Mouse (Mus musculus) Patski (cell line): ENCODE results near the gene Dip2b. TPM values are rescaled to one million over a fixed set of nuclear protein-coding genes. Genes with fewer than 3 reads are reported as not detected.

ENCODE experiments used
- ATAC-seq: fragments of 100-300 bp; one replicate; pipeline ENCODE4 v1.8.0; 2021
- CTCF ChIA-PET: fragments of 350-600 bp; sonication (Branson Sonifier 250); formaldehyde crosslinking; loops from one replicate; lab custom pipeline; 2022; ENCODE audit warnings: inconsistent platforms; lab: Charles Lee
- POLR2A ChIA-PET: fragments of 350-600 bp; sonication (Branson Sonifier 250); formaldehyde crosslinking; loops from one replicate; lab custom pipeline; 2022; ENCODE audit warnings: antibody characterized with exemption, inconsistent platforms; lab: Charles Lee
- DNase-seq: peaks from one replicate; pipeline ENCODE4 v3.0.0-alpha.2; 2011; ENCODE audit warnings: low read depth, low spot score
- H3K27me3 ChIP-seq: fragments of 371-371 bp; one replicate; pipeline ENCODE4 v1.5.1; 2021
- CTCF ChIP-seq: fragments of 100-300 bp; IDR thresholded peaks from one replicate; pipeline ENCODE4 v1.5.1; 2021
- in situ Hi-C: fragments of 300-500 bp; cut with MboI; formaldehyde crosslinking; loops from 3 replicates; pipeline ENCODE4 v1.11.1; 2018; ENCODE audit warnings: low pct_unique_long_range_greater_than_20kb, mixed read lengths
- polyA plus RNA-seq: library from polyadenylated mRNA; unstranded; gene quantifications from one replicate; pipeline ENCODE4 v1.2.3, GENCODE M21; 2021

Gene Dip2b
- polyA plus RNA-seq, 1 experiment from 2014 or later = 13.8 TPM

GRCm38 (mm10) chr15:100186234-100186633, 147.8 kb downstream of the Dip2b start:
- POLR2A ChIA-PET = no interaction called here
- ATAC-seq (no peak), DNase-seq (no peak)
- H3K27me3 ChIP-seq = no peaks in the 10 kb centered on the region
- CTCF ChIA-PET = interaction anchor here (1.2 to 1.4 kb wide), 4 partner anchors 9 to 35 kb away, joined by 3 to 4 read pairs (median 3); no protein-coding TSS in a partner anchor
- in situ Hi-C loops = no loop called here
- TF ChIP-seq CTCF = no peak

DNA sequence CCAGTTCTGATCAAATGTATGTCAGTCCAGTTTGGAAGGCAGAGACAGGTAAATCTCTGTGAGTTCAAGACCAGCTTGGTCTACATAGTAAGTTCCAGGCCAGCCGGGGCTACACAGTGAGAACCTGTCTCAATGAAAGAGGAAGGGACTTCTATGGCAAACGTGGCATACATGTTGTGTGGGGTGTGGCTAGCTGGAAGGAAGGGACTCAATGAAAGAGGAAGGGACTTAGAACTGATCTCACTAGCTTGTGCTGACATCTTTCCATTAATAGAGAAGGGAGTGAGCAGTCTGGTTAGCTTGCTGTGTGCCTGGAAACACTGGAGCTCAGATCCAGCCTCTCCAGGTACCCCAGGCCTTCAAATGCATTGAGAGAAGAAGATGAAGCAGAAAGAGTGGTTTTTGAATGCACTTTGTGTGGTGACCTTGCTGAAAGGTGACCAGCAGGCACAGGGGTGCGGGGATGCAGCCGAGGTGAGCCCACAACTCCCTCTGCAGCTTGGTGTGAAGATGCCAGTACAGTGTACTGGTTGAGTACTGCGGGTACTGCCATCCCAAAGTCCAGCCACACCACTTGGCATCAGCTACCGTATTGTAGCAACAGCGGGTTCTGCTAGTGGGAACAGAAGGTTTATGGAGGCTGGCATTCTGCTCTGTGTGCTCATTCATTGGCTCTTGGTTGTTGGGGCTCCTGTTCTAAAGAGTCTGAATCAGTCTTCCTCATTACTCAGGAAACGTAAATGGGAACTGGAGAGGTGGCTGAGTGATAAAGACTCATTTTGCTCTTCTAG, 148.6 kb downstream of the Dip2b start:
- DNase-seq = no peak
- in situ Hi-C loops = no loop called here
- CTCF ChIA-PET = interaction anchor here (1.4 kb wide), 1 partner anchor 10 kb away, joined by 3 read pairs; no protein-coding TSS in a partner anchor
- POLR2A ChIA-PET = no interaction called here
- TF ChIP-seq CTCF = no peak
- no peaks in the 10 kb centered on the region for H3K27me3 ChIP-seq
- ATAC-seq = no peak

- H3K27me3 ChIP-seq = no peaks in the 10 kb centered on the region
- in situ Hi-C loops = no loop called here
- no peak for TF ChIP-seq CTCF
- ATAC-seq (no peak), DNase-seq (no peak)
- POLR2A ChIA-PET = no interaction called here
- CTCF ChIA-PET = no interaction called here
Observed at GRCm38 (mm10) chr15:100188542-100188941, 150.1 kb downstream of the Dip2b start.

DNA sequence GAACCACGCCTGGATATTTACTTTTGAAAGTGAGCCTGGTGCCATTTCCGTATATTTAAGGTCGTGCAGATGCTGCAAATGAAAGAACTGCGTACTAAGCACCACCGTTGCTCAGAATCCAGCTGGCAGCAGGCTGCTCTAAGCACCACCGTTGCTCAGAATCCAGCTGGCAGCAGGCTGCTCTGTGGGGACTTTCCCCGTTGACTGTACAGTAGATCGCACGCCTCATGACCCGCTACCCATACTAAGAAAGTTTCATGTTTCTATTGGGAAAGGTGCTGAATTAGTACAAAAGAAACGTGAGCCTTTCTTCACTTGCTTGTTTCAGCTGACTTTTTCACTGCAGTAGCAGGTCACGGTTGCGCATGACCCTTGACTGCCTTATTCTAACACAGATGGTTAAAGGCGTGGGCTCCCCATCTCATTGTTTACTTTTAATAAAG, 150.5 kb downstream of the Dip2b start:
- in situ Hi-C loops = no loop called here
- ChIA-PET POLR2A (no interaction called here), CTCF (no interaction called here)
- no peaks in the 10 kb centered on the region for H3K27me3 ChIP-seq
- ATAC-seq = no peak
- DNase-seq = no peak
- no peak for TF ChIP-seq CTCF

DNA sequence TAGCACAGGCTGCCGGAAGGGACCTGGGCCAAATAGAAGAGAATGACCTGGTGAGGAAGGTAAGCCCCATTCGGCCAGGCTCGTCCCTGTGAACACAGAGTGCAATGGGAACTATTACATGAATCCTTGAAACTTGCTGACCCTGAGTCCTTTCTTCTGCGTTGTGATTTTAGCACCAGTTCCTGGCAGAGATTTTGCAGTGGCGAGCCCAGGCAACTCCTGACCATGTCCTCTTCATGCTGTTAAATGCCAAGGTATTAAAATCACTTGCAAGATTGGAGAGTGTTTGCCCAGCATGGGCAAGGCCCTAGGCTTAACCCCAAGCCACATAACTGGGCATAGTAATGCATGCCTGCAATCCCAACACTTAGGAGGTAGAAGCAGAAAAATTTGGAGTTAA, 151.6 kb downstream of the Dip2b start:
- POLR2A ChIA-PET = no interaction called here
- in situ Hi-C loops = no loop called here
- no peaks in the 10 kb centered on the region for H3K27me3 ChIP-seq
- TF ChIP-seq CTCF = no peak
- DNase-seq = no peak
- no peak for ATAC-seq
- CTCF ChIA-PET = no interaction called here

GRCm38 (mm10) chr15:100198983-100199745, 160.7 kb downstream of the Dip2b start:
- TF ChIP-seq CTCF = no peak
- ATAC-seq (no peak), DNase-seq (no peak)
- no peaks in the 10 kb centered on the region for H3K27me3 ChIP-seq
- in situ Hi-C loops = no loop called here
- ChIA-PET CTCF (interaction anchor here (0.9 to 1.2 kb wide), 4 partner anchors 14 to 252 kb away, joined by 3 to 4 read pairs (median 3); partner anchors contain the start of gene Atf1), POLR2A (interaction anchor here (1.1 kb wide), 1 partner anchor 22 kb away, joined by 3 read pairs; no protein-coding TSS in a partner anchor)

DNA sequence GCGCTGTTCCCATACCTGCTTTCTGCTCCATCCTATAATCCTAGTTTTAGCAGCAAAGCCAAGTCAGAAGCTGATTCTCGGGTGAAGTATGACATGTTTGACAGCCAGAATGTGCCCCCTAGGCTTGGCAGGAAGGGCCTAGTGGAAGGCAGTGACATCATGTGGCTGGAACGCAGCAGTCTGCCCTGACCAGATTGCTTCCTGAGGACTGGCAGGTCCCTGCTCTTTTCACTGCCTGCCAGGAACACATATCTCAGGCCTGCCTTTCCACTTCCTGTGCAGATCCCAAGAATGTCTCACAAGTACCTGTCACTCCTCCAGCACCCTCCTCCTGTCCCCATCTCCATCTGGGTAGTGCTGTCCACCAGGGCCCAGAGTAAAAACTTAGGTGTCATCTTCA, 161.3 kb downstream of the Dip2b start:
- DNase-seq = no peak
- in situ Hi-C loops = no loop called here
- no peaks in the 10 kb centered on the region for H3K27me3 ChIP-seq
- CTCF ChIA-PET = interaction anchor here (0.9 to 1.2 kb wide), 3 partner anchors 14 to 175 kb away, joined by 3 to 4 read pairs (median 3); partner anchors contain the start of gene Atf1
- ATAC-seq = no peak
- POLR2A ChIA-PET = no interaction called here
- TF ChIP-seq CTCF = no peak

GRCm38 (mm10) chr15:100201806-100202205, 163.3 kb downstream of the Dip2b start:
- H3K27me3 ChIP-seq = no peaks in the 10 kb centered on the region
- TF ChIP-seq CTCF = no peak
- no peak for ATAC-seq
- in situ Hi-C loops = no loop called here
- DNase-seq = no peak
- ChIA-PET CTCF (no interaction called here), POLR2A (no interaction called here)

DNA sequence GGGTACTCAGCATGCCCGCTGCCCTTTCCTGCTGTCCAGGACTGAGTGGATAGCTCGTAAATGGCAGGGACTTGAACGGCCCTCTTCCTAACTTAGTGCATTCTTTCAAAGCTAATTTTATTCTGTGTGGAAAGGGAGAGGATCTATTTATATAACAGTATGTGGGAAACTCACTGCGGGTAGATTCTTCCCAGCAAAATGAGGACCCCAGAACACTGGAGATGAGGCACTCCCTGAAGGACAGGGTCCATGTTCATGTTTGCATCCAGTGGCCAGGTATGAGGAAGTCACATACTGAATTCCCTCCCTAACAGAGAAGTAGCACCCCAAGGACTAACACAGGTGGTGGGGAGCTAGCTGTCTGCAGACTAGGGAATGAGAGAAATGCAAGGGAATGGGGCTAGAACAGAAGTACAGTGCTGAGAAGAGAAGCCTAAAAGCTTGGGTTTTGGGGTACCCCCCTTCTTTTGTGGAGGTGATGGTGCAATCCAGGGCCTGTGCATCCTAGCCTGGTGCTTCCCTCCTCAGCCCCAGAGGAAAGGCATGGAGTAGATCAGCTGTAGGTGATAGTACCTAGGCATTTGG, 164.1 kb downstream of the Dip2b start:
- DNase-seq (no peak), ATAC-seq (no peak)
- CTCF ChIA-PET = no interaction called here
- H3K27me3 ChIP-seq = no peaks in the 10 kb centered on the region
- in situ Hi-C loops = no loop called here
- POLR2A ChIA-PET = no interaction called here
- TF ChIP-seq CTCF = no peak

- ATAC-seq (peak; percentile 59), DNase-seq (peak; percentile 55)
- H3K27me3 ChIP-seq = no peaks in the 10 kb centered on the region
- ChIA-PET CTCF (interaction anchor here (1.1 to 1.8 kb wide), 3 partner anchors 10 to 17 kb away, joined by 3 to 6 read pairs (median 3); no protein-coding TSS in a partner anchor), POLR2A (interaction anchor here (1.1 kb wide), 1 partner anchor 22 kb away, joined by 4 read pairs; no protein-coding TSS in a partner anchor)
- no peak for TF ChIP-seq CTCF
- in situ Hi-C loops = no loop called here
Observed at GRCm38 (mm10) chr15:100204574-100204973, 166.1 kb downstream of the Dip2b start.
